Mouse (Mus musculus) spleen, adult 2 months (tissue): ENCODE measurements around the gene Zfp408. TPM values are rescaled to one million over a fixed set of nuclear protein-coding genes. Genes with fewer than 3 reads are reported as not detected.

Experiments used
- DNase-seq, 2 experiments: peaks; one replicate each; pipeline versions ENCODE4 v3.0.0 to v3.0.0-alpha.2; 2012 to 2021; ENCODE audit warnings: low spot score in 2 of 2, low read depth in 1 of 2
- H3K27ac ChIP-seq: fragments of 200-500 bp; 2 replicates; pipeline ENCODE4 v1.5.1; 2012; ENCODE audit warnings: low read length, inconsistent platforms; ENCODE audit not compliant: insufficient read depth
- H3K27me3 ChIP-seq: fragments of 200-500 bp; 2 replicates; pipeline ENCODE4 v1.6.1; 2012; ENCODE audit warnings: mild to moderate bottlenecking, moderate library complexity, low read length, inconsistent platforms; ENCODE audit not compliant: control insufficient read depth, insufficient read depth
- H3K36me3 ChIP-seq: fragments of 200-500 bp; 2 replicates; pipeline ENCODE4 v1.6.1; 2012; ENCODE audit warnings: mild to moderate bottlenecking, low read length, inconsistent platforms; ENCODE audit not compliant: control insufficient read depth, insufficient read depth
- H3K4me1 ChIP-seq: fragments of 200-500 bp; 2 replicates; pipeline ENCODE4 v1.6.1; 2011; ENCODE audit warnings: inconsistent platforms; ENCODE audit not compliant: control insufficient read depth, insufficient read depth, insufficient read length
- H3K4me3 ChIP-seq: fragments of 200-500 bp; 2 replicates; pipeline ENCODE4 v1.5.1; 2011; ENCODE audit warnings: mild to moderate bottlenecking, inconsistent platforms; ENCODE audit not compliant: insufficient read depth, insufficient read length; ENCODE audit errors: extremely low read depth
- CTCF ChIP-seq: fragments of 200-500 bp; IDR thresholded peaks from 2 replicates; pipeline ENCODE4 v1.5.1; 2011; ENCODE audit warnings: mild to moderate bottlenecking, inconsistent platforms; ENCODE audit not compliant: insufficient read depth, insufficient read length, insufficient replicate concordance; ENCODE audit errors: extremely low read depth
- POLR2A ChIP-seq: fragments of 200-500 bp; IDR thresholded peaks from 2 replicates; pipeline ENCODE4 v1.6.1; 2011; ENCODE audit warnings: low read depth, low read length, inconsistent platforms
- WGBS: fragments of 180-500 bp; shearing (Covaris S2); methylation state at CpG from one replicate; pipeline ENCODE4 v1.1.7; 2018; 5-methylcytosine and 5-hydroxymethylcytosine counted together
- polyA plus RNA-seq: library from polyadenylated mRNA; depleted of rRNA; stranded (reverse); fragments of >200 nt; gene quantifications from 2 replicates; pipeline ENCODE4 v1.2.3, GENCODE M21; 2012

Zfp408 gene
- polyA plus RNA-seq, 1 experiment = 13.3 TPM

DNA sequence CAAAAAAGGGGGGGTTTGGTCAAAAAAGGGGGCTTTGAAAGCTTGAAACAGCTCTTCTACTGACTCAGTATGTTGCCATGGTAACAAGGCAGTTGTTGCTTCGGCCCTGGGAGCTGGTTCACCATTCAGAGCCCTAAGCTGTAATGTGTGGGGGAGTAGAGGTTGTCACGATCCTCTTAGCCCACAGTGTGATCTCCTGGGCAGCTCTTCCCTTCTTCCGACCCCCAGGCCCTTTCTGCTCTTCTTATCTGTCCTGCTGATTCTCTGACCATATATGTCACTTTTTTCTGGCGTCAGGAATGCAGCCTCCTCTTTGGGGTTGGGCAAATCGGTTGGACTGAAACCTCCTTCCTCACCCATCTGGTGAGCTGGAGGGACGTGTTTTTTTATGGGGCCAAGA, 3.3 kb upstream of the Zfp408 start:
- no peak overlapping the region for H3K27ac ChIP-seq
- peaks cover 2% of the 10 kb centered on the region; the same call in 1 of the 2 replicates for H3K4me1 ChIP-seq
- no peak for DNase-seq
- peaks cover 24% of the 10 kb centered on the region for H3K36me3 ChIP-seq
- no peak overlapping the region for H3K4me3 ChIP-seq
- no peaks in the 10 kb centered on the region for H3K27me3 ChIP-seq
- TF ChIP-seq CTCF (no peak), POLR2A (no peak)
- WGBS = 79% methylated on average over 6 of the region's 6 CpGs

DNA sequence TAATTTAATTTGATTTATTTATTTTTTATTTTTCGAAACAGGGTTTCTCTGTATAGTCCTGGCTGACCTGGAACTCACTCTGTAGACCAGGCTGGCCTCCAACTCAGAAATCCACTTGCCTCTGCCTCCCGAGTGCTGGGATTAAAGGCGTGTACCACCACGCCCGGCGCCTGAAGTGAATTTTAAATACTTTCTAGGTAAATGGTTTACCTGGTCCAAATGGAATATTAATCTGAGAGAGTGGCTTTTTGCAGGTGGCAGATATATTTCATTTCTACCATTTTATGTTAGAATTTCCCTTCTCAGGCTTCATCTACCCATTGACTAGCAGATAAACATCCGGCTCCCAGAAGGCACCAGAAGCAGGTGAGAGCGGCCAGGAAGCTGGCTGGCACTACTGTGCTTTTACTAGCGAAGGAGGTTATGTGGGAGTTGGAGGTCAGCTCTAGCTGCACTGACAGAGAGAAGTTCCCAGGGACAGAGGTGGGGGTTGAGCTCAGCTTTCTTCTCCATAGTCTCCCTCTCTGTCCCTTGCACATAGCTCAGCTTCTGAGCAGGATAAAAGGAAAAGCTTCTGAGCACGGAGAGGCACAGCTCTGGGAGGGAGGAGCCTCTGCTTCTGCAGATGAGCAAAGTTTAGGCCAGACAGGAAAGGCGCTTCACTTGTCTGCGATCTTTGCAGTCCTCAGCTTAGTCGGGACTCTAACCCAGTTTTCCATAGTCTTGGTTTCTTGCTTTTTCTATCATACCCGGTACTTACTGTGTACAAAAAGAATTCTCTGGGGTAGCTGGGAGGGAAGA, 2.1 kb upstream of the Zfp408 start:
- Histone ChIP-seq H3K36me3 (peaks cover 22% of the 10 kb centered on the region), H3K4me3 (peak overlapping the region; percentile 20), H3K4me1 (peaks cover 2% of the 10 kb centered on the region; the same call in 1 of the 2 replicates), H3K27me3 (no peaks in the 10 kb centered on the region), H3K27ac (0 out of 2 replicates have a peak overlapping the region, but pooled peaks have one; percentile 7)
- WGBS = 84% methylated on average over 14 of the region's 14 CpGs
- DNase-seq = no peak
- TF ChIP-seq POLR2A (no peak), CTCF (no peak)

- Histone ChIP-seq H3K4me3 (peak overlapping the region; percentile 83), H3K4me1 (peaks cover 2% of the 10 kb centered on the region; the same call in 1 of the 2 replicates), H3K36me3 (peaks cover 23% of the 10 kb centered on the region), H3K27me3 (no peaks in the 10 kb centered on the region), H3K27ac (peak overlapping the region; percentile 84)
- WGBS = 4% methylated on average over 16 of the region's 16 CpGs
- DNase-seq = no peak
- no peak for TF ChIP-seq POLR2A
Observed at GRCm38 (mm10) chr2:91650360-91650995, 887 bp upstream of the Zfp408 start.

GRCm38 (mm10) chr2:91649152-91649551, 439 bp downstream of the Zfp408 start:
- no peak for TF ChIP-seq CTCF
- no peak for TF ChIP-seq POLR2A
- Histone ChIP-seq H3K27me3 (no peaks in the 10 kb centered on the region), H3K27ac (peak overlapping the region; percentile 93; the same call in 1 of the 2 replicates), H3K4me1 (peaks cover 5% of the 10 kb centered on the region; the same call in 1 of the 2 replicates), H3K4me3 (peak overlapping the region; percentile 83), H3K36me3 (peaks cover 22% of the 10 kb centered on the region)
- DNase-seq = no peak
- WGBS = 4% methylated on average over 15 of the region's 15 CpGs

GRCm38 (mm10) chr2:91646733-91647132, 2.9 kb downstream of the Zfp408 start:
- 38% methylated on average over 1 of the region's 1 CpGs for WGBS
- Histone ChIP-seq H3K36me3 (peaks cover 18% of the 10 kb centered on the region), H3K27ac (no peak overlapping the region), H3K4me1 (peaks cover 5% of the 10 kb centered on the region; the same call in 1 of the 2 replicates), H3K27me3 (no peaks in the 10 kb centered on the region), H3K4me3 (no peak overlapping the region)
- peak; percentile 41 to 60 for DNase-seq
- TF ChIP-seq POLR2A = no peak
- peak; percentile 39; the same call in 1 of the 2 replicates for TF ChIP-seq CTCF

DNA sequence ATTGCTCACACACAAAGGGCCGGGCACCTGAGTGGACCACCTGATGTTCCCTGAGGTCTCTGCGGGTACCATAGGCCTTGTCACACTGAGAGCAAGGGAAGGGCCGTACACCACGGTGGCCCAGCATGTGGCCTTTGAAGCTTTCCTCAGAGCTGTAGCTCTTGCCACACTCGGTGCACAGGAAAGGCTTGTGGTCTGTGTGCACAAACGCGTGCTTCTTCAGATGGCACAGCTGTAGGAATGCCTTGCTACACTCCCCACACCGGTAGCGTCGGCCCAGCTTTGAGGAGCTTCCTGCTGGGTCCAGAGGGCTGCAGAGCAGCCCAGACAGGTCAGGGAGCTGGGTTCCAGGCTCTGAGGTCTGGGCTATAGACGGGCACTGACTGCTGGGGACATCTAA, 3.8 kb downstream of the Zfp408 start:
- TF ChIP-seq CTCF (no peak), POLR2A (no peak)
- Histone ChIP-seq H3K36me3 (peaks cover 18% of the 10 kb centered on the region), H3K27ac (peak overlapping the region; percentile 42), H3K27me3 (no peaks in the 10 kb centered on the region), H3K4me3 (no peak overlapping the region), H3K4me1 (0 out of 2 replicates have a peak, but pooled peaks cover 2% of the 10 kb centered on the region)
- 73% methylated on average over 11 of the region's 11 CpGs for WGBS
- DNase-seq = no peak
